Mouse (Mus musculus) erythroblast, embryonic 14.5 days (primary cell): ENCODE data around the gene Ralgds. TPM values are rescaled to one million over a fixed set of nuclear protein-coding genes. Genes with fewer than 3 reads are reported as not detected.
"Not testable (repeated sequence)": the region's sequence is repeated elsewhere in the genome, so short reads cannot be mapped to it uniquely, and the experiment has no call there.

Source experiments
- H3K27me3 ChIP-seq: 2 replicates; pipeline ENCODE4 v1.6.1; 2012; ENCODE audit warnings: inconsistent platforms; ENCODE audit not compliant: control insufficient read depth
- H3K36me3 ChIP-seq: 2 replicates; pipeline ENCODE4 v1.6.1; 2012; ENCODE audit warnings: mild to moderate bottlenecking, inconsistent platforms; ENCODE audit not compliant: control insufficient read depth
- H3K4me1 ChIP-seq: 2 replicates; pipeline ENCODE4 v1.6.1; 2012; ENCODE audit warnings: inconsistent platforms; ENCODE audit not compliant: control insufficient read depth
- H3K4me3 ChIP-seq: replicated peaks from 2 replicates; pipeline ENCODE3; 2012; ENCODE audit warnings: moderate library complexity, mild to moderate bottlenecking, inconsistent platforms
- H3K9me3 ChIP-seq: 2 replicates; pipeline ENCODE4 v1.6.1; 2012; ENCODE audit warnings: low read length, inconsistent platforms, mixed read lengths; ENCODE audit not compliant: control insufficient read depth
- GATA1 ChIP-seq: IDR thresholded peaks from 2 replicates; pipeline ENCODE4 v1.6.1; 2012; ENCODE audit warnings: low read length, inconsistent platforms, mixed read lengths
- TAL1 ChIP-seq: IDR thresholded peaks from 3 replicates; pipeline ENCODE4 v1.6.1; 2012; ENCODE audit warnings: low read length, inconsistent platforms, mixed read lengths
- polyA plus RNA-seq: library from polyadenylated mRNA; stranded (reverse); fragments of >175 nt; gene quantifications from 2 replicates; pipeline ENCODE4 v1.2.3, GENCODE M21; 2012

The Ralgds gene
- polyA plus RNA-seq, 1 experiment, result 0.06 TPM

DNA sequence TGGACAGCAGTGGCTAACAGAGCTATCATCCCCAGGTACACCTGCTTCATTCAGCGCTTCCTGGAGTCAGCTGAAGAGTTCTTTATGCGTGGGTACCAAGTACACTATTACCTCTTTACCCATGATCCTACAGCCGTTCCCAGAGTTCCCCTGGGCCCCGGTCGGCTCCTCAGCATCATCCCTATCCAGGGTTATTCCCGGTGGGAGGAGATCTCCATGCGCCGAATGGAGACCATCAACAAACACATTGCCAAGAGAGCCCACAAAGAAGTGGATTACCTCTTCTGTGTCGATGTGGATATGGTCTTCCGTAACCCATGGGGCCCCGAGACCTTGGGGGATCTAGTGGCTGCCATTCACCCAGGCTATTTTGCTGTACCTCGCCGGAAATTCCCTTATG, 8.2 kb upstream of the Ralgds start:
- Histone ChIP-seq H3K36me3 (no peaks in the 10 kb centered on the region), H3K4me1 (no peaks in the 10 kb centered on the region), H3K9me3 (no peaks in the 10 kb centered on the region), H3K4me3 (no peak overlapping the region), H3K27me3 (no peaks in the 10 kb centered on the region; the same call in 1 of the 2 replicates)
- TF ChIP-seq TAL1, result no peak
- no peak for TF ChIP-seq GATA1

GRCm38 (mm10) chr2:28505795-28506194, 7.1 kb upstream of the Ralgds start, which contains the start of gene Gm10134:
Gene Gm10134, plus strand, starts transcription at chr2:28506095.
- Histone ChIP-seq H3K4me3 (no peak within 1 kb of the TSS), H3K4me1 (no peaks in the 10 kb centered on the region), H3K27me3 (peaks cover 2% of the 10 kb centered on the region), H3K36me3 (no peaks in the 10 kb centered on the region), H3K9me3 (no peaks in the 10 kb centered on the region)
- no peak for TF ChIP-seq GATA1
- no peak for TF ChIP-seq TAL1

GRCm38 (mm10) chr2:28506291-28506690, 6.6 kb upstream of the Ralgds start:
- H3K4me1 ChIP-seq, result no peaks in the 10 kb centered on the region
- no peak overlapping the region for H3K4me3 ChIP-seq
- TF ChIP-seq TAL1 (no peak), GATA1 (no peak)
- H3K9me3 ChIP-seq, result no peaks in the 10 kb centered on the region
- peaks cover 7% of the 10 kb centered on the region for H3K27me3 ChIP-seq
- no peaks in the 10 kb centered on the region for H3K36me3 ChIP-seq

GRCm38 (mm10) chr2:28511600-28511999, 1.3 kb upstream of the Ralgds start:
- Histone ChIP-seq H3K27me3 (peaks cover 38% of the 10 kb centered on the region), H3K4me1 (peaks cover 12% of the 10 kb centered on the region)
- not testable (repeated sequence) for H3K36me3 ChIP-seq, H3K4me3 ChIP-seq, H3K9me3 ChIP-seq

DNA sequence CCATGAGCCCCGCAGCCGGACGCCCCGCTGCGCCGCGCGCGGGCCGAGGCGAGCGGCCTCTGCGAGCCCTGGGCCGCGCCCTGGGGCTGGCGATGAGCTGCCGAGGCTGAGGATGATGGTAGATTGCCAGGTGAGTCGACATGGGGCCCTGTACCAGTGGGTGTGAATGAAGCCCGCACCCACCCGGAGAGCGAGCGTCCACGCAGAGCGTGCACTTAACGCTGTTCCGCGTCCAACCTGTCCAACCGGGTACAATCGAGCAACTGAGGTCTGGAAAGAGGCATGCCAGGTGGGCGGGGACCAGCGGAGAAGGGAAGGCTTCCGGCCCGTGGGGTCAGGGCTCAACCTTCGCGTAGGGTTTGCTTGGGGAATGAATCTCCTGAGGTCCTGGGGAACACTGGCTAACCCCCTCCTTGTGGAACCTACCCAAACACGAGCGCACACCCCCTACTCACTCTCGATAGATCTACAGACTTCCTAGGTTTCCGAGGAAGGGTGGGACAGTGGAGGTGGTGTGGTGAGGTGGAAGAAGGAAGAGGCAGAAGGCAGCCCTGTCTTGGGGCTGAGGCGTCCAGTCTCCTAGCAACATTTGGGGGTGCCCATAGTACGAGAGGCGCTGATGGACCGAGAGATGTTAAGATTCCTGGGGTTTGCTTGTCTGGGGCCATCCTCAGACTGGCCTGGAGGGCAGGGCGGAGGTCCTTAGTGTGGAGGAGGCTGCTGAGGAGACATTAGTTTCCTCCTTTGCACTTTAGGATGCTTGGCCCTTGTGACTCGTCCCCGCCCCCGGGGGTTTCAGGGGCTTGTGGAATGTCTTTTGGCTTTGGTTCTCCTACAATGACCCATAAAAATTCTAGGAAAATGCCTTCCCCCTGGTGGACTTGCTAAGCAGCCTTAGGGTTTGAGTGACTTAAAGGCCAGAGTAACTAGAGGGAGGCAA, 776 bp downstream of the Ralgds start:
- Histone ChIP-seq H3K36me3 (no peaks in the 10 kb centered on the region), H3K9me3 (no peaks in the 10 kb centered on the region), H3K4me3 (peak overlapping the region; percentile 49), H3K27me3 (peaks cover 38% of the 10 kb centered on the region), H3K4me1 (peaks cover 12% of the 10 kb centered on the region)
- TF ChIP-seq GATA1 (no peak), TAL1 (no peak)

DNA sequence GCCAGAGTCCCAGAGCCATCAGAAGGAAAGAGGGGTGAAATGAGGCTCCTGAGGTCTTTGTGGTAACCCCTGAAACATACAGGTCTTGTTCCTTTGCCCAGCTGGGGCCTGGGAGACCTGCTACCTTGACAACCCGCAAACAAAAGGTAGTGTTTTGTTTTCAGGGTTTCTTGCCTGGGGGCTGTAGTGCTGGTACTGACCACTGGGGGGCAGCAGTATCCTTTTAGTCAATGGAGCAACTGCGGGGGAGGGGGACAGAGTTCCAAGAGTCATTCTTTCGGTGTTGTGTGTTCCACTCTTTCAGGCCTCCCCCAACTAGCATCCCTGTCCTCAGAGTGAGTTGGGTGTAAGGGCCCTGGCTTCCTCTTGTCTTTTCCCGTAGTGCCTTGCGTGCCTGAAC, 1.6 kb downstream of the Ralgds start:
- peaks cover 12% of the 10 kb centered on the region for H3K4me1 ChIP-seq
- H3K4me3 ChIP-seq, result no peak overlapping the region
- H3K36me3 ChIP-seq, result no peaks in the 10 kb centered on the region
- H3K27me3 ChIP-seq, result peaks cover 38% of the 10 kb centered on the region
- TF ChIP-seq TAL1 (no peak), GATA1 (no peak)
- H3K9me3 ChIP-seq, result no peaks in the 10 kb centered on the region

GRCm38 (mm10) chr2:28517206-28517909, 4.4 kb downstream of the Ralgds start:
- Histone ChIP-seq H3K27me3 (peaks cover 23% of the 10 kb centered on the region), H3K36me3 (no peaks in the 10 kb centered on the region), H3K9me3 (no peaks in the 10 kb centered on the region), H3K4me1 (peaks cover 12% of the 10 kb centered on the region), H3K4me3 (no peak overlapping the region)
- TF ChIP-seq TAL1 (no peak), GATA1 (no peak)

DNA sequence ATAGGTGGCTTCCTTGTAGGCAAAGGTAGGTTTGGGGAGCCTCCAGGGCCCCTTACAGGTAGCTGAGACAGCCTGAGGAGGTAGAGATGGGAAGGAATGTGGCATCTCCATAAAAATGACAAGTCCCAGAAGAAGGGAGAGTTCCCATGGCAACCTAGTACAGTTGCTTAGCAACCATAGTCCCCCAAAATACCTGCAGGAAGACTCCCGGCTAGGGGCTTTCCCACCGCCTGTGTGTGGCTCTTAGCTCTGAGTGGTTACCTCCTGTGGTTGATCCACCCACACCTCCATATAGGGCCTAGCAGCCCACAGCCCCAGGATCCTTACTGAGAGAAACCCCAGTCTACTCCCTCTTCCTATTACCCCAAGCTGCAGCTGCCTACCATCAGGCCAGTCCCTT, 5.3 kb downstream of the Ralgds start:
- H3K36me3 ChIP-seq, result no peaks in the 10 kb centered on the region
- no peak for TF ChIP-seq TAL1
- TF ChIP-seq GATA1, result no peak
- no peak overlapping the region for H3K4me3 ChIP-seq
- H3K27me3 ChIP-seq, result peaks cover 15% of the 10 kb centered on the region
- H3K4me1 ChIP-seq, result peaks cover 8% of the 10 kb centered on the region
- no peaks in the 10 kb centered on the region for H3K9me3 ChIP-seq

DNA sequence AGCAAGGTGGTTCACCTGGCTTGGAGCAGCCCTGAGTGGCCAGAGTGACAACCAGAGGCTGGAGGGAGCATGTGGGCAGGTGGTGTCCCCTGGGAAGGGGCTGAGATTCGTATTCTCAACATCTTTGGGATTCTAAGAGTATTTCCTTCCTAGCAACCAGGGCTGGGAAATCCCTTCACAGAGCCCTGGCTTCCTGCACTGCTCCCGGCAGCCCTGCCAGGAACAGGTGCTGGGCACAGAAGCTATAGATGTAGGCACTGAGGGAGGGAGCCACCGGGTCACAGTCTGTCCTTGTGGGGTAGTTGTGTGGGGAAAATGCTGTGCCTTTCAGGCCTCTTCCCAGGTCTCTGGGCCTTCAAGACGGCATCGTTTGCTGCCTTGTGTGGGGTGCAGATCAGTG, 7.7 kb downstream of the Ralgds start:
- Histone ChIP-seq H3K4me1 (peaks cover 8% of the 10 kb centered on the region), H3K36me3 (no peaks in the 10 kb centered on the region), H3K9me3 (no peaks in the 10 kb centered on the region), H3K4me3 (no peak overlapping the region), H3K27me3 (no peaks in the 10 kb centered on the region)
- no peak for TF ChIP-seq GATA1
- no peak for TF ChIP-seq TAL1
